Comparison of ENCODE assay signal across 8 mouse cellular contexts in the genomic region with DNA sequence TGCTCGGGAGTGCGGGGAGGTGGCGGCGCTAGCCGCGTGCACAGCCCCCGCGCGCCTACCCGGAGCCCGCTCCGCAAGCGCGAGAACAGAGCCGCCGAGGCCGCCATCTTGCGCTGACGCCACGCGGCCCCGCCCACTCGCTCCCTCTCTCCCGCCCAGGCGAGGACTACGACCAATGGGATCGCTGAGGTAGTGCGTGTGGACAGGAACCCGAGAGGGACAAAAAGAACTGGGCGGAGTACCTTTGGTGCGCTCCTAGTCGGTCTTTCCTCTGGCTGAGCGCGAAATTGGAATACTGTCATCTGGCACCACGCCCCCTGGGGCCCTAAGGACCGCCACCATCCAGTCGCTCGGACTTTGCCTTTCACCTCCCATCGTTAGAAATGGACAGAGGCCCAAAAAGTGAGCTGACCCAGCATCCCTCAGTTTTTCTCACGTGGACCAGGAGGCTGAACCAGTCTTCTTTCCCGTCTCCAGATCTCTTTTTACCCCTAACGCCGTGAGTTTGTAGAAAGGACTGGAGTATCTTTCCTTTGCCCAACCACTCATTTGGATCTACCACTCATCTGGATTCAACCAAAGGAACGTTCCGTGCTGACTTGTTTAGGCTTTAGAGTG. TPM values are rescaled to one million over a fixed set of nuclear protein-coding genes. Genes with fewer than 3 reads are reported as not detected.
DNase-seq lines count a peak whose midpoint lies in the region; ATAC-seq and TF ChIP-seq lines count a peak whose summit lies in the region.

A gene (minus strand): TSS at position 147 of the 618 bp plus-strand sequence.

- peaks cover 17% of the 10 kb centered on the region for H3K79me2 ChIP-seq in CH12.LX (replicated peaks; ENCODE audit: control insufficient read depth, extremely low read depth, insufficient read depth, poor library complexity, severe bottlenecking)

- H3K4me3 ChIP-seq in CH12.LX (replicated peaks in 1 of 3; ENCODE audit: low read depth in 2 of 3, low read length in 2 of 3, poor library complexity in 1 of 3): peak within 1 kb of the TSS; percentile 87 to 94 (median 87)
- H3K4me3 ChIP-seq in forebrain, embryonic 11.5 days (ENCODE audit: low read depth, low read length): peak within 1 kb of the TSS; percentile 94
- H3K4me3 ChIP-seq in heart, embryonic 16.5 days (ENCODE audit: low read length): peak within 1 kb of the TSS; percentile 99
- H3K4me3 ChIP-seq in liver, embryonic 15.5 days (replicated peaks): peak within 1 kb of the TSS; percentile 95
- H3K4me3 ChIP-seq in neural tube, embryonic 12.5 days: peak within 1 kb of the TSS; percentile 76

- no peak within 1 kb of the TSS for H3K27ac ChIP-seq in CH12.LX (ENCODE audit: insufficient read depth, low read depth)
- peak within 1 kb of the TSS; percentile 31; the same call in 1 of the 2 replicates for H3K27ac ChIP-seq in forebrain, embryonic 11.5 days (ENCODE audit: low read depth, low read length)
- H3K27ac ChIP-seq in heart, embryonic 16.5 days (ENCODE audit: low read length): peak within 1 kb of the TSS; percentile 74
- peak within 1 kb of the TSS; percentile 71 for H3K27ac ChIP-seq in liver, embryonic 15.5 days (replicated peaks)
- 0 out of 2 replicates have a peak within 1 kb of the TSS, but pooled peaks have one; percentile 5 for H3K27ac ChIP-seq in neural tube, embryonic 12.5 days

- no peaks in the 10 kb centered on the region for H3K9me3 ChIP-seq in CH12.LX (replicated peaks; ENCODE audit: low read length)
- no peaks in the 10 kb centered on the region for H3K9me3 ChIP-seq in forebrain, embryonic 11.5 days (ENCODE audit: control insufficient read depth, low read length)
- no peaks in the 10 kb centered on the region for H3K9me3 ChIP-seq in heart, embryonic 16.5 days (replicated peaks; ENCODE audit: control insufficient read depth, low read length)
- H3K9me3 ChIP-seq in liver, embryonic 15.5 days (replicated peaks): no peaks in the 10 kb centered on the region
- no peaks in the 10 kb centered on the region for H3K9me3 ChIP-seq in neural tube, embryonic 12.5 days

- TF ChIP-seq POLR2A in CH12.LX (IDR thresholded peaks at IDR 0.05; ENCODE audit: low read depth, low read length): peak; percentile 90

- H3K4me2 ChIP-seq in CH12.LX (ENCODE audit: insufficient read depth, low read depth, poor library complexity, severe bottlenecking): peak within 1 kb of the TSS; percentile 91
- H3K4me2 ChIP-seq in forebrain, embryonic 11.5 days (ENCODE audit: low read depth, low read length, severe bottlenecking): peak within 1 kb of the TSS; percentile 87
- H3K4me2 ChIP-seq in heart, embryonic 16.5 days (ENCODE audit: low read depth, low read length): peak within 1 kb of the TSS; percentile 96
- peak within 1 kb of the TSS; percentile 94 for H3K4me2 ChIP-seq in liver, embryonic 15.5 days
- H3K4me2 ChIP-seq in neural tube, embryonic 12.5 days (replicated peaks): peak within 1 kb of the TSS; percentile 95

- no peak for TF ChIP-seq EP300 in CH12.LX (IDR thresholded peaks at IDR 0.05; ENCODE audit: low read length)

- no peaks in the 10 kb centered on the region for H3K27me3 ChIP-seq in CH12.LX (replicated peaks)
- H3K27me3 ChIP-seq in forebrain, embryonic 11.5 days (ENCODE audit: control insufficient read depth, insufficient read depth, low read length): no peaks in the 10 kb centered on the region
- no peaks in the 10 kb centered on the region for H3K27me3 ChIP-seq in heart, embryonic 16.5 days (ENCODE audit: control insufficient read depth, insufficient read depth, low read length)
- no peaks in the 10 kb centered on the region for H3K27me3 ChIP-seq in liver, embryonic 15.5 days
- no peaks in the 10 kb centered on the region for H3K27me3 ChIP-seq in neural tube, embryonic 12.5 days (replicated peaks)

- ATAC-seq in forebrain, embryonic 11.5 days (replicated peaks; ENCODE audit: low FRiP score): peak; percentile 96
- ATAC-seq in heart, embryonic 16.5 days (replicated peaks; ENCODE audit: extremely low read depth, insufficient read depth, low FRiP score): peak; percentile 99
- ATAC-seq in liver, embryonic 15.5 days (ENCODE audit: insufficient read depth): peak; percentile 97
- ATAC-seq in neural tube, embryonic 12.5 days (ENCODE audit: low FRiP score, low read depth): peak; percentile 94

- no peak for TF ChIP-seq RAD21 in CH12.LX (IDR thresholded peaks at IDR 0.05; ENCODE audit: low read depth, low read length)

- in situ Hi-C loops in CH12.LX (cut with MboI; ENCODE audit: low pct_ligation_motif_present, low pct_unique_long_range_greater_than_20kb, low sequenced_read_pairs): no loop called here

- H3K9ac ChIP-seq in CH12.LX (ENCODE audit: insufficient read depth, low read depth): peak within 1 kb of the TSS; percentile 90
- peak within 1 kb of the TSS; percentile 93 for H3K9ac ChIP-seq in forebrain, embryonic 11.5 days (ENCODE audit: low read length)
- H3K9ac ChIP-seq in heart, embryonic 16.5 days (ENCODE audit: low read length): peak within 1 kb of the TSS; percentile 96
- peak within 1 kb of the TSS; percentile 90 for H3K9ac ChIP-seq in liver, embryonic 15.5 days
- H3K9ac ChIP-seq in neural tube, embryonic 12.5 days: peak within 1 kb of the TSS; percentile 82

- no peak for TF ChIP-seq CTCF in CH12.LX (conservative IDR thresholded peaks at IDR 0.05 in 1 of 2, IDR thresholded peaks at IDR 0.05 in 1 of 2; ENCODE audit: low read depth in 2 of 2, low read length in 2 of 2)

- H3K4me1 ChIP-seq in CH12.LX (ENCODE audit: control insufficient read depth in 1 of 2, insufficient read depth in 2 of 2): peaks cover 3 to 12% of the 10 kb centered on the region in 2 experiments; a peak in 3 of 4 replicates
- H3K4me1 ChIP-seq in forebrain, embryonic 11.5 days (replicated peaks; ENCODE audit: control insufficient read depth, insufficient read depth, low read length): peaks cover 10% of the 10 kb centered on the region
- peaks cover 13% of the 10 kb centered on the region for H3K4me1 ChIP-seq in heart, embryonic 16.5 days (ENCODE audit: control insufficient read depth, insufficient read depth, low read length)
- peaks cover 30% of the 10 kb centered on the region for H3K4me1 ChIP-seq in liver, embryonic 15.5 days (replicated peaks)
- H3K4me1 ChIP-seq in neural tube, embryonic 12.5 days: peaks cover 22% of the 10 kb centered on the region

- peaks cover 55 to 66% of the 10 kb centered on the region in 2 experiments for H3K36me3 ChIP-seq in CH12.LX (replicated peaks in 1 of 2; ENCODE audit: control insufficient read depth in 1 of 2, insufficient read depth in 1 of 2, low read length in 1 of 2)
- peaks cover 20% of the 10 kb centered on the region for H3K36me3 ChIP-seq in forebrain, embryonic 11.5 days (ENCODE audit: control insufficient read depth, insufficient read depth, low read length)
- H3K36me3 ChIP-seq in heart, embryonic 16.5 days (ENCODE audit: control insufficient read depth, insufficient read depth): peaks cover 42% of the 10 kb centered on the region
- peaks cover 69% of the 10 kb centered on the region for H3K36me3 ChIP-seq in liver, embryonic 15.5 days (replicated peaks)
- peaks cover 65% of the 10 kb centered on the region for H3K36me3 ChIP-seq in neural tube, embryonic 12.5 days

- peak; percentile 94 for DNase-seq in CH12.LX (ENCODE audit: extremely low read depth)
- DNase-seq in c-Kit-positive CD71-positive TER-119-negative erythroid progenitor cells, embryonic 14.5 days (ENCODE audit: low read depth): peak; percentile 95
- peak; percentile 96 for DNase-seq in forebrain, embryonic 11.5 days (ENCODE audit: low spot score)
- peak; percentile 99 for DNase-seq in kidney, postnatal 36 days
- DNase-seq in telencephalon, adult 2 months (ENCODE audit: low read depth, low spot score): peak; percentile 96

- dilution Hi-C loops in CH12.LX (cut with MboI; ENCODE audit: extremely low pct_ligation_motif_present, extremely low pct_unique_long_range_greater_than_20kb, low sequenced_read_pairs): no loop called here

- 1% methylated on average over 45 of the region's 45 CpGs for whole genome bisulfite sequencing in forebrain, embryonic 11.5 days
- WGBS in heart, embryonic 16.5 days: under 1% methylated on average over 45 of the region's 45 CpGs
- WGBS in liver, embryonic 15.5 days (ENCODE audit: insufficient replicate concordance): under 1% methylated on average over 45 of the region's 45 CpGs
- WGBS in neural tube, embryonic 12.5 days: under 1% methylated on average over 45 of the region's 45 CpGs

TF ChIP-seq in CH12.LX, 34 proteins besides CTCF, POLR2A, EP300 and RAD21 (continues in another document):
- peak; percentile 90 for TF ChIP-seq NELFE (IDR thresholded peaks at IDR 0.05; ENCODE audit: low read depth, low read length)
- peak; percentile 98 for TF ChIP-seq E2F4 (IDR thresholded peaks at IDR 0.05; ENCODE audit: insufficient replicate concordance, low read depth, low read length)
- TF ChIP-seq ZC3H11A (IDR thresholded peaks at IDR 0.05; ENCODE audit: low read depth, low read length): no peak
- no peak for TF ChIP-seq ETS1 (conservative IDR thresholded peaks at IDR 0.05; ENCODE audit: low read depth, low read length)
- no peak for TF ChIP-seq PAX5 (IDR thresholded peaks at IDR 0.05; ENCODE audit: low read length)
- peak; percentile 61; the same call in 1 of the 2 replicates for TF ChIP-seq POLR2AphosphoS2 (IDR thresholded peaks at IDR 0.05; ENCODE audit: low read depth, low read length)
- peak; percentile 95 for TF ChIP-seq TCF12 (IDR thresholded peaks at IDR 0.05; ENCODE audit: low read depth, low read length)
- peak; percentile 88 for TF ChIP-seq HCFC1 (IDR thresholded peaks at IDR 0.05; ENCODE audit: low read depth, low read length)
- TF ChIP-seq CHD1 (IDR thresholded peaks at IDR 0.05; ENCODE audit: low read depth, low read length): no peak
- peak; percentile 42; the same call in 1 of the 2 replicates for TF ChIP-seq MEF2A (IDR thresholded peaks at IDR 0.05; ENCODE audit: borderline replicate concordance, low read depth, low read length)
- TF ChIP-seq JUN (IDR thresholded peaks at IDR 0.05; ENCODE audit: insufficient read depth, low read depth, low read length): no peak
- TF ChIP-seq USF1 (IDR thresholded peaks at IDR 0.05; ENCODE audit: low read depth, low read length): no peak
- TF ChIP-seq RCOR1 (conservative IDR thresholded peaks at IDR 0.05; ENCODE audit: low read depth, low read length): no peak
- peak; percentile 65; the same call in 1 of the 2 replicates for TF ChIP-seq MAX (IDR thresholded peaks at IDR 0.05; ENCODE audit: low read length)
- 0 out of 2 replicates have a peak, but pooled peaks have one; percentile 23 for TF ChIP-seq MAZ (IDR thresholded peaks at IDR 0.05; ENCODE audit: low read depth, low read length)

RNA-seq across cellular contexts. Expression of the gene that starts here (rescaled TPM):
- total RNA-seq in CH12.LX (2012; rRNA removed) (126 and 134 TPM in 2 replicates), CH12.LX (2014; rRNA removed) (79.4 and 86.3 TPM in 2 replicates)
- polyA plus RNA-seq in CH12.LX (2012; ENCODE audit: insufficient read length, low read depth): 108 and 145 TPM in 2 replicates
- 222 and 235 TPM in 2 replicates for polyA plus RNA-seq in forebrain, embryonic 11.5 days (2014; fragmentation: Nextera tagmentation; extraction: Ambion mirVana)
- 130 and 132 TPM in 2 replicates for polyA plus RNA-seq in heart, embryonic 16.5 days (2015; fragmentation: Nextera tagmentation; extraction: Ambion mirVana)
- 78.3 and 85.2 TPM in 2 replicates for polyA plus RNA-seq in liver, embryonic 15.5 days (2015; fragmentation: Nextera tagmentation; extraction: Ambion mirVana)
- polyA plus RNA-seq in neural tube, embryonic 12.5 days (2016; fragmentation: Nextera tagmentation; extraction: Ambion mirVana): 174 and 180 TPM in 2 replicates
